Mouse (Mus musculus): ENCODE data around the gene Cpa1.

DNA sequence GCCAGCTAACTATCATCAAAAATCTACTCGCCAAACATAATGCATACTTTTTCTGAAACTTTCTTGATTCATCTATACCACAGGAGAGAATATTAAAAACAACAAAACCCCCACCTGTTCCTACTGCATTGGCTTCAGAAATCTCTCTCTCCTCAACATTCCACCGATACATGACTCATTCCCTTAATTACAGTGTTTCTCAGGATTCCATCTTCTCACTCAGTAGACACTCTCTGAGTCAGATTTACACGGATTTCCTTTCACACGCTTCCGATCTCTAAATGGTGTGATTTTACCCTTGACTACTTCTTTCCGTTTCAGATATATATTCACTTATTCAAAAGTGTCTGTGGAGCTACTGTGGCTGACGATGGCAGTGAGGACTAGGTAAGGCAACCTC lies 48.2 kb downstream of the Cpa1 start:
- TF ChIP-seq EP300 (IDR thresholded peaks at IDR 0.05; ENCODE audit: low read depth) = no peak
- TF ChIP-seq CTCF (IDR thresholded peaks at IDR 0.05; ENCODE audit: low read depth) = no peak

Data from liver, postnatal 0 days (tissue).